Mouse (Mus musculus): Measurements from ENCODE around the gene Bst1. TPM values are rescaled to one million over a fixed set of nuclear protein-coding genes. Genes with fewer than 3 reads are reported as not detected.

The Bst1 gene
- polyA plus RNA-seq, 1 experiment from 2014 or later: 1.5 TPM

- no peak; the same call in 1 of the 2 replicates for ATAC-seq (ENCODE audit: insufficient read depth)
- WGBS (ENCODE audit: insufficient replicate concordance): 54% methylated on average over 9 of the region's 9 CpGs
- no peaks in the 10 kb centered on the region for H3K4me1 ChIP-seq (replicated peaks)
- H3K9me3 ChIP-seq (replicated peaks): no peaks in the 10 kb centered on the region
- H3K4me3 ChIP-seq (replicated peaks): no peak overlapping the region
- H3K27me3 ChIP-seq: no peaks in the 10 kb centered on the region
- H3K4me2 ChIP-seq: no peak overlapping the region
- no peaks in the 10 kb centered on the region for H3K36me3 ChIP-seq (replicated peaks)
- no peak overlapping the region for H3K9ac ChIP-seq
- H3K27ac ChIP-seq (replicated peaks): no peak overlapping the region
Observed at GRCm38 (mm10) chr5:43787976-43788752, 30.5 kb upstream of the Bst1 start.

- Histone ChIP-seq H3K27me3 (no peaks in the 10 kb centered on the region), H3K4me2 (no peak overlapping the region), H3K4me3 (replicated peaks) (no peak overlapping the region), H3K9ac (no peak overlapping the region), H3K27ac (replicated peaks) (no peak overlapping the region), H3K9me3 (replicated peaks) (no peaks in the 10 kb centered on the region), H3K4me1 (replicated peaks) (no peaks in the 10 kb centered on the region), H3K36me3 (replicated peaks) (no peaks in the 10 kb centered on the region)
- no peak for ATAC-seq (ENCODE audit: insufficient read depth)
- 40% methylated on average over 5 of the region's 5 CpGs for WGBS (ENCODE audit: insufficient replicate concordance)
Observed at GRCm38 (mm10) chr5:43792354-43792753, 26.3 kb upstream of the Bst1 start.

- no peaks in the 10 kb centered on the region for H3K27me3 ChIP-seq
- no peak overlapping the region for H3K4me2 ChIP-seq
- H3K4me1 ChIP-seq (replicated peaks): peaks cover 5% of the 10 kb centered on the region; the same call in 1 of the 2 replicates
- H3K9ac ChIP-seq: no peak overlapping the region
- H3K27ac ChIP-seq (replicated peaks): no peak overlapping the region
- H3K9me3 ChIP-seq (replicated peaks): no peaks in the 10 kb centered on the region
- ATAC-seq (ENCODE audit: insufficient read depth): no peak
- H3K36me3 ChIP-seq (replicated peaks): no peaks in the 10 kb centered on the region
- H3K4me3 ChIP-seq (replicated peaks): no peak overlapping the region
- 43% methylated on average over 5 of the region's 5 CpGs for WGBS (ENCODE audit: insufficient replicate concordance)
Observed at GRCm38 (mm10) chr5:43799530-43799929, 19.2 kb upstream of the Bst1 start.

GRCm38 (mm10) chr5:43800700-43801099, 18.0 kb upstream of the Bst1 start:
- H3K27ac ChIP-seq (replicated peaks): no peak overlapping the region

GRCm38 (mm10) chr5:43801253-43801652, 17.4 kb upstream of the Bst1 start:
- no peak overlapping the region for H3K4me3 ChIP-seq (replicated peaks)
- no peaks in the 10 kb centered on the region for H3K9me3 ChIP-seq (replicated peaks)
- H3K4me1 ChIP-seq (replicated peaks): peaks cover 5% of the 10 kb centered on the region; the same call in 1 of the 2 replicates
- no peaks in the 10 kb centered on the region for H3K36me3 ChIP-seq (replicated peaks)
- H3K27ac ChIP-seq (replicated peaks): no peak overlapping the region
- no peaks in the 10 kb centered on the region for H3K27me3 ChIP-seq
- no peak for ATAC-seq (ENCODE audit: insufficient read depth)
- H3K9ac ChIP-seq: no peak overlapping the region
- H3K4me2 ChIP-seq: no peak overlapping the region

More at GRCm38 (mm10) chr5:43800700-43801099, 18.0 kb upstream of the Bst1 start:
- Histone ChIP-seq H3K4me1 (replicated peaks) (peaks cover 5% of the 10 kb centered on the region; the same call in 1 of the 2 replicates), H3K36me3 (replicated peaks) (no peaks in the 10 kb centered on the region), H3K9me3 (replicated peaks) (no peaks in the 10 kb centered on the region), H3K27me3 (no peaks in the 10 kb centered on the region), H3K4me2 (no peak overlapping the region), H3K9ac (no peak overlapping the region), H3K4me3 (replicated peaks) (no peak overlapping the region)
- peak; percentile 56 for ATAC-seq (ENCODE audit: insufficient read depth)
- 37% methylated on average over 1 of the region's 1 CpGs for WGBS (ENCODE audit: insufficient replicate concordance)

- ATAC-seq (ENCODE audit: insufficient read depth): no peak
- WGBS (ENCODE audit: insufficient replicate concordance): 62% methylated on average over 4 of the region's 4 CpGs
- H3K4me1 ChIP-seq (replicated peaks): peaks cover 5% of the 10 kb centered on the region; the same call in 1 of the 2 replicates
- no peak overlapping the region for H3K4me2 ChIP-seq
- no peaks in the 10 kb centered on the region for H3K36me3 ChIP-seq (replicated peaks)
- H3K9me3 ChIP-seq (replicated peaks): no peaks in the 10 kb centered on the region
- H3K4me3 ChIP-seq (replicated peaks): no peak overlapping the region
- H3K9ac ChIP-seq: no peak overlapping the region
- H3K27me3 ChIP-seq: no peaks in the 10 kb centered on the region
- H3K27ac ChIP-seq (replicated peaks): no peak overlapping the region
Observed at GRCm38 (mm10) chr5:43801798-43802197, 16.9 kb upstream of the Bst1 start.

- H3K4me2 ChIP-seq: no peak overlapping the region
- peaks cover 7% of the 10 kb centered on the region for H3K27me3 ChIP-seq
- H3K27ac ChIP-seq (replicated peaks): no peak overlapping the region
- no peaks in the 10 kb centered on the region for H3K36me3 ChIP-seq (replicated peaks)
- no peak overlapping the region for H3K9ac ChIP-seq
- no peak for ATAC-seq (ENCODE audit: insufficient read depth)
- no peak overlapping the region for H3K4me3 ChIP-seq (replicated peaks)
- H3K4me1 ChIP-seq (replicated peaks): peaks cover 2% of the 10 kb centered on the region; the same call in 1 of the 2 replicates
- 58% methylated on average over 2 of the region's 2 CpGs for WGBS (ENCODE audit: insufficient replicate concordance)
- H3K9me3 ChIP-seq (replicated peaks): no peaks in the 10 kb centered on the region
Observed at GRCm38 (mm10) chr5:43805401-43805800, 13.3 kb upstream of the Bst1 start.

- Histone ChIP-seq H3K27me3 (peaks cover 7% of the 10 kb centered on the region), H3K9ac (no peak overlapping the region), H3K27ac (replicated peaks) (no peak overlapping the region), H3K4me1 (replicated peaks) (no peaks in the 10 kb centered on the region), H3K4me3 (replicated peaks) (no peak overlapping the region), H3K4me2 (no peak overlapping the region), H3K9me3 (replicated peaks) (no peaks in the 10 kb centered on the region), H3K36me3 (replicated peaks) (no peaks in the 10 kb centered on the region)
- WGBS (ENCODE audit: insufficient replicate concordance): 77% methylated on average over 7 of the region's 7 CpGs
- no peak for ATAC-seq (ENCODE audit: insufficient read depth)
Observed at GRCm38 (mm10) chr5:43806340-43806739, 12.3 kb upstream of the Bst1 start.

GRCm38 (mm10) chr5:43806914-43807313, 11.8 kb upstream of the Bst1 start:
- Histone ChIP-seq H3K4me1 (replicated peaks) (no peaks in the 10 kb centered on the region), H3K36me3 (replicated peaks) (no peaks in the 10 kb centered on the region), H3K9me3 (replicated peaks) (no peaks in the 10 kb centered on the region), H3K27me3 (peaks cover 7% of the 10 kb centered on the region), H3K9ac (no peak overlapping the region), H3K27ac (replicated peaks) (no peak overlapping the region), H3K4me2 (no peak overlapping the region), H3K4me3 (replicated peaks) (no peak overlapping the region)
- WGBS (ENCODE audit: insufficient replicate concordance): 48% methylated on average over 4 of the region's 4 CpGs
- no peak for ATAC-seq (ENCODE audit: insufficient read depth)

- 4% methylated on average over 48 of the region's 48 CpGs for WGBS (ENCODE audit: insufficient replicate concordance)
- H3K4me2 ChIP-seq: peak overlapping the region; percentile 69
- peak; percentile 53; the same call in 1 of the 2 replicates for ATAC-seq (ENCODE audit: insufficient read depth)
- H3K9me3 ChIP-seq (replicated peaks): no peaks in the 10 kb centered on the region
- no peak overlapping the region for H3K27ac ChIP-seq (replicated peaks)
- no peaks in the 10 kb centered on the region for H3K4me1 ChIP-seq (replicated peaks)
- H3K4me3 ChIP-seq (replicated peaks): peak overlapping the region; percentile 52
- no peaks in the 10 kb centered on the region for H3K36me3 ChIP-seq (replicated peaks)
- H3K27me3 ChIP-seq: peaks cover 7% of the 10 kb centered on the region
- H3K9ac ChIP-seq: peak overlapping the region; percentile 37; the same call in 1 of the 2 replicates
Observed at GRCm38 (mm10) chr5:43807744-43808696, 10.7 kb upstream of the Bst1 start.

GRCm38 (mm10) chr5:43810427-43811062, 8.1 kb upstream of the Bst1 start:
- Histone ChIP-seq H3K36me3 (replicated peaks) (no peaks in the 10 kb centered on the region), H3K9me3 (replicated peaks) (no peaks in the 10 kb centered on the region), H3K27me3 (peaks cover 7% of the 10 kb centered on the region), H3K4me3 (replicated peaks) (no peak overlapping the region), H3K4me1 (replicated peaks) (no peaks in the 10 kb centered on the region), H3K9ac (no peak overlapping the region), H3K27ac (replicated peaks) (no peak overlapping the region), H3K4me2 (no peak overlapping the region)
- ATAC-seq (ENCODE audit: insufficient read depth): peak; percentile 38; the same call in 1 of the 2 replicates
- WGBS (ENCODE audit: insufficient replicate concordance): 49% methylated on average over 1 of the region's 1 CpGs

All from liver, embryonic 15.5 days (tissue).